Mouse (Mus musculus): ENCODE results near the gene Snx33.

DNA sequence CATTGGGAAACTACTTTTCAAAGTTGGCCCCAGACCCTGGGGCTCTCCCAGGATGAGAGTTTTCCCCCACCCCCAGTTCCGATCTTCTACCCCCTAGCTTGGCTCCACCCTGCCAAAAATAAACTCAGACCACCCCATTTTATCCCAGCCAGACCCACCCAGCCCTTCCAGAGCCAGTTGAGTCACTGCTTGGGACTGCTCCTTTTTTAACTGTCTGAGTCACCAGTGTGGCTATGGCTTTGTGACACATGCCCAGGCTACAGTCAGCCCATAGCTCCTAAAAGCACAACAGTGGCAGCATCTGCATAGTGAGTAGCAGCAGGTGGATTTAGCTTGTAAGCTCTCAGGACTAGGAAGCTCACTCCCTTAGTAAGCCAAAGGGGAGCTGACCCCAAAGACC lies 55.1 kb downstream of the Snx33 start:
- TF ChIP-seq CTCF (conservative IDR thresholded peaks at IDR 0.05; ENCODE audit: low read length): no peak
- no peak for TF ChIP-seq NANOG (IDR thresholded peaks at IDR 0.05; ENCODE audit: borderline replicate concordance, low read length)
- TF ChIP-seq POU5F1 (IDR thresholded peaks at IDR 0.05; ENCODE audit: borderline replicate concordance, low read length): no peak
